Mouse (Mus musculus): ENCODE results near the gene Uckl1. TPM values are rescaled to one million over a fixed set of nuclear protein-coding genes. Genes with fewer than 3 reads are reported as not detected.

Uckl1 gene
- polyA plus RNA-seq, 1 experiment from 2014 or later = 55.7 TPM

Small RNAs within 50 kb of the gene (microRNA-seq; reads per million reads assigned to microRNA genes)
- not detected for gene Mir7006 (ENCODE audit: borderline number of aligned reads)

Other genes with a start within 250 kb of the Uckl1 start
- gene Zgpat, start 220.0 kb downstream of the Uckl1 start, polyA plus RNA-seq (2015; fragmentation: Nextera tagmentation; extraction: Ambion mirVana) = 43.2 and 44.3 TPM in 2 replicates
- gene Arfrp1, start 219.5 kb downstream of the Uckl1 start, polyA plus RNA-seq (2015; fragmentation: Nextera tagmentation; extraction: Ambion mirVana) = 65.2 and 65.3 TPM in 2 replicates
- 23.6 and 24.7 TPM in 2 replicates for gene Lime1, start 204.8 kb downstream of the Uckl1 start, polyA plus RNA-seq (2015; fragmentation: Nextera tagmentation; extraction: Ambion mirVana)
- 4.0 and 4.6 TPM in 2 replicates for gene Zbtb46, start 125.5 kb downstream of the Uckl1 start, polyA plus RNA-seq (2015; fragmentation: Nextera tagmentation; extraction: Ambion mirVana)
- 0.18 and 0.24 TPM in 2 replicates for gene Abhd16b, start 91.7 kb downstream of the Uckl1 start, polyA plus RNA-seq (2015; fragmentation: Nextera tagmentation; extraction: Ambion mirVana)
- 166 and 173 TPM in 2 replicates for gene Tpd52l2, start 87.8 kb downstream of the Uckl1 start, polyA plus RNA-seq (2015; fragmentation: Nextera tagmentation; extraction: Ambion mirVana)
- gene Dnajc5, start 64.4 kb downstream of the Uckl1 start, polyA plus RNA-seq (2015; fragmentation: Nextera tagmentation; extraction: Ambion mirVana) = 87.7 and 92.0 TPM in 2 replicates
- 60.4 and 63.6 TPM in 2 replicates for gene Prpf6, start 7.0 kb upstream of the Uckl1 start, polyA plus RNA-seq (2015; fragmentation: Nextera tagmentation; extraction: Ambion mirVana)
- gene Zfp512b, start 7.9 kb upstream of the Uckl1 start, polyA plus RNA-seq (2015; fragmentation: Nextera tagmentation; extraction: Ambion mirVana) = 62.1 and 74.8 TPM in 2 replicates
- 13.3 and 15.6 TPM in 2 replicates for gene Samd10, start 14.3 kb upstream of the Uckl1 start, polyA plus RNA-seq (2015; fragmentation: Nextera tagmentation; extraction: Ambion mirVana)
- gene Gm29797, start 72.1 kb upstream of the Uckl1 start, polyA plus RNA-seq (2015; fragmentation: Nextera tagmentation; extraction: Ambion mirVana) = 0.24 and 0.31 TPM in 2 replicates
- gene Sox18, start 86.7 kb upstream of the Uckl1 start, polyA plus RNA-seq (2015; fragmentation: Nextera tagmentation; extraction: Ambion mirVana) = 65.1 and 75.3 TPM in 2 replicates
- 24.0 and 25.7 TPM in 2 replicates for gene Tcea2, start 95.4 kb upstream of the Uckl1 start, polyA plus RNA-seq (2015; fragmentation: Nextera tagmentation; extraction: Ambion mirVana)
- gene Rgs19, start 109.1 kb upstream of the Uckl1 start, polyA plus RNA-seq (2015; fragmentation: Nextera tagmentation; extraction: Ambion mirVana) = 72.2 and 79.7 TPM in 2 replicates
- not detected in 2 replicates for gene Lkaaear1, start 113.5 kb upstream of the Uckl1 start, polyA plus RNA-seq (2015; fragmentation: Nextera tagmentation; extraction: Ambion mirVana)
- gene Oprl1, start 130.1 kb upstream of the Uckl1 start, polyA plus RNA-seq (2015; fragmentation: Nextera tagmentation; extraction: Ambion mirVana) = 0.18 and 0.84 TPM in 2 replicates
- 0.58 and 0.92 TPM in 2 replicates for gene Myt1, start 178.4 kb upstream of the Uckl1 start, polyA plus RNA-seq (2015; fragmentation: Nextera tagmentation; extraction: Ambion mirVana)

Data from embryonic facial prominence, embryonic 15.5 days (tissue).